Mouse (Mus musculus): ENCODE results near the gene Tmppe. TPM values are rescaled to one million over a fixed set of nuclear protein-coding genes. Genes with fewer than 3 reads are reported as not detected.
"Not testable (repeated sequence)": the region's sequence is repeated elsewhere in the genome, so short reads cannot be mapped to it uniquely, and the experiment has no call there.

The Tmppe gene
- total RNA-seq (2021): 1 to 10 TPM; 5.4 to 6.3 TPM
- long read RNA-seq, experiment 1, partial matches to known transcripts: 2 of 10 reads
- long read RNA-seq, experiment 1, other reads (novel, unspliced or antisense): 5 of 10 reads
- long read RNA-seq, experiment 2, transcript Tmppe-201 (2 exons, 2,921 nt): major isoform, 5 of 16 reads
- long read RNA-seq, experiment 2, partial matches to known transcripts: 2 of 16 reads
- long read RNA-seq, experiment 2, other reads (novel, unspliced or antisense): 9 of 16 reads

DNA sequence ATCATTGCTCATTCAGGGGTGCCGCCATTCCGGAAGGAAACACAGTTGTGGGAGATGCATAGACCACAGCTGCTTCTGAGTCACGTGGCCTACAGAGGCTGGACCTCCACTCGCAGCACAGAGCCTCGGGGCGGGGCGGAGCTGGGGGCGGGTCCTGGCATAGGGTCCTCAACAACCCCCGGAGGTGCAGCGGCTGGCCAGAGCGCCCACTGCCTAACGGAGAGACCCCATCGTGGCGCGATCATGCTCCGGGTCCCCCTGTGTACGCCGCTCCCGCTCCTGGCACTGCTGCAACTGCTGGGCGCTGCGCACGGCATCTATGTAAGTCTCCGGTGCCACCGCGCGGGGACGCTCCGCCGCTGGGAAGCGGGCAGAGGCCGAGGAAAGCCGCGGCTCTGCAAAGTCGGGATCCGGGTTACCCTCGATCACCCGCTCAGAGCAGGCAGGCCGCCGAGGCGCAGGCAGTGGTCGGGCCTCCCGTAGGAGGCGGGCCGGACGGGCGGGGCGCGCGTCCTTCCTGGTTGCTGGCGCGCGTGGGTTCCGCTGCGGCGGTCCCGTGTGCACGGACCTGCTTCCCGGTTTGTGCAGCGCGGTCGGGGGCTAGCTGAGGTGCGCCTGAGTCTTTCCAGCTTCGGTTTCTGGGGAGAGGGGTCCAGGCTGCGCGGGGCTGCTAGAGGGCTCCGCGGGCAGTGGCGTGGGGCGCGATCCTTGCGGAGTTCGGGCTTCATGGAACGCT lies at the start of gene Tmppe, which contains the start of gene Glb1:
Tmppe (plus strand) TSS at position 157 of the 736 bp plus-strand sequence.
Glb1 (plus strand) TSS at position 128 of the 736 bp plus-strand sequence.
- DNase-seq (ENCODE audit: low spot score in 2 of 2): peak; percentile 74 to 75

DNA sequence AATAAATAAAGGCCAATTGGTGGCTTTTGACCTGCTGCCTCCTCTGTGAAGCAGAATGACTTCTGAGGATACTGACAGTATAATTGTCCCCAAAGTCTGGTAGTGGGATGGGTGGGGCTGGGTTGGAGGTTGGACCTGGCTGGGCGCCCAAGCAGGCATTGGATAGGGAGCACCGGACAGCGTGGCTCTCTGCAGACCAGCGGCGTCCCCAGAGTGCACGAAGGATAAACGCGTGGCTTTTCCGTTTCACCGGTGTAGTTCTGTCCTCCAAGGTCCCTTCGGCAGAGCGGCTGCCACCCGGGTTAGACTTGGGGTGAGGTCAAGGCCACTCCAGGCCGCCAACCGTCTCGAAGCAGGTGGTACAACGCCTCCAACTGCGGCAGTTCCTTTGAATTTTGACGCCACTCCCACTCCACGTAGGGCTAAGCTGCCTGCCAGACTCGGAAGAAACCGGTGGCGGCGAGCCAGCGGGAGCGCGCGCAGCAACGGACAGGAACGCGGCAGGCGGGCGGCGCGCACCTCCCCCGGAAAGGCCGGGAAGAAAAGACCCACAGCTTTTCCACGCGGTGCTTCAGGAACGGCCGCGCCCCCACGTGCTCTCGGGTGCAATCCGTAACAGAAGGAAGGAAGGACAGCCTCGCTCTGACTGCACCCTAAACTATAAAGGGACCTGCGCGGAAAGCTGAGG lies 33.0 kb upstream of the Tmppe start:
- DNase-seq (ENCODE audit: low spot score in 2 of 2): peak; percentile 77 to 83

DNA sequence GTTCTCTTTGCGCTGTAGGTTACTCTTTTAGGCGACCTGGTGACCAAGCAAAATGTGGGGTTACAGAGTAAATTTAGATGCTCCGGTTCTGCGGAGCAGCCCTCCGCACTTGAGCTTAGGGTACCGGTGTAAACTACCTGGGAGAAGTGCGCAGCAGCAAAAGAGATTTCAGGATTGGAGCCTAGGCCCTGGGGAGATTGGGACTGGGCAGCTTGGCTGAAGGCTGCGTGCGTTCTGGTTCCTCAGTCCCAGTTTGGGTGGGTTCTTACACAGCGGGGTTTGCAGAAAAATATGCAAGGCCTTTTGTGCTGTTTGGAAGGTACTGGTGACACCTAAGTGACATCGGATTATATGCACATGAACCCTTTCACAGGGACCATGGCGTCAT lies 32.4 kb upstream of the Tmppe start:
- DNase-seq (ENCODE audit: low spot score in 2 of 2): no peak

DNA sequence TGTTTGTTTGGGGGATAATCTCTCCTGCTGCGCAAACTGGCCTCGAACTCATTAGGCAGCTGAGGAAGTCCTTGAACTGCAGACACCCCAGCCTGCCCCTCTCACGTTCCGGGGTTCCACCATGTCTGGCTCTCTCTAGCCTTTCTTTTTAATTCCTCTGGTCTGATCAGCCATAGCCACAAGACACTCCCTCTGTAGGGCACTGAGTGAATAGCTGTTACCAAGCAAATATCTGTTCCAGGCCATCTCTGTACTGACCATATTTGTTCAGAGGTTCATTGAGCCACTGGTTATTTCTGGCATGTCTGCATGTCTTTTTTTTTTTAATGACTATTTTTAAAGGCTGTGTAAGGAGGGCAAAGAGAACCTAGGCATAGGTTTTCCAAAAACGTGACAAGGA lies 31.5 kb upstream of the Tmppe start:
- DNase-seq (ENCODE audit: low spot score in 2 of 2): not testable (repeated sequence)

DNA sequence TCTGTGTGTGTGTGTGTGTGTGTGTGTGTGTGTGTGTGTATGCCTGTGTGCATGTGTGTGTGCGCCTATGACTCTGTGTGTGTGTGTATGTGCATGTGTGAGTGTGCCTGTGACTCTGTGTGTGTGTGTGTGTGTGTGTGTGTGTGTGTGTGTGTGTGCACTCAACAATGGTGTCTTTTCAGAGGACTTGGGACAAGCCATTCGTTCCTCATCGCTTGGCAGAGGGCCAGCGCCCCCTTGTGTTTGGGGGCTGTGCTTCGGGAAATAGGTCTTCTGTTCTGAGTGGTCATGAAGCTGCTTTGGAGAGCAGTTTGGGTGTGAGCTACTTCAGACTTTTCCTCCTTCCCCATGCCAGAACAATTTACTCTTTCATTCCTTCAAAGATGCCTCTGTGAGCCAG lies 29.2 kb upstream of the Tmppe start:
- DNase-seq (ENCODE audit: low spot score in 2 of 2): not testable (repeated sequence)

DNA sequence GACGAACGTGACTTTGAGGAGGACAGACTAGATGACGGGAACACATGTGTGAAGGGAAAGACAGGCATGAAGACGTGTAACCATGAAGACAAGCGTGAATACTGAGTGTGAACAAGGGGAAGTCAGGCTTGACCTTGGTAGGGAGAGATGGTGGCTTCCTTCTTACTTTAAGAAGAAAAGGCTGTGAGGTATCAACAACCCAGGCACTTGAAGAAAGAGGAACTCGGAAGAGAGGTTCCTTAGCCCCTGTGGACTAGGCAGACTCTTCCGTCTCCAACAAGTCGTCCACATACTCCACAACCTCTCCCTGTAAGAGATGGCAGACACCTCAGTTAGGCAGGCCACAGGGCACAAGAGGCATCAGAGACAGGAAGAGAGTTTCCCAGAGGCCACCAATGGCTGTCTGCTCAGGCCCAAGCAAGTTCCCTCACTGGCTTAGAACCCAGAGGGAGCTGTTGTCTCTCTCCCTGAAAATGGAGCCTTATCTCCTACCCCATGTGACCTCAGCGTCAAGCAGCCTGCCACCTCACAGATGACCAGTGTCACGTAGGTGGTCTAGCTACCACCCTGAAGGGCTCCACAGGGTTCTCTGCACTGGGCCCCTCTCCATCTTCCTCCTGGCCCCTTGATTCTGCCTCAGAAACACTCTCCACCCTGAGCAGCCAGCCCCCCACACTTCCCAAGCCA lies 25.5 kb upstream of the Tmppe start:
- no peak for DNase-seq (ENCODE audit: low spot score in 2 of 2)

DNA sequence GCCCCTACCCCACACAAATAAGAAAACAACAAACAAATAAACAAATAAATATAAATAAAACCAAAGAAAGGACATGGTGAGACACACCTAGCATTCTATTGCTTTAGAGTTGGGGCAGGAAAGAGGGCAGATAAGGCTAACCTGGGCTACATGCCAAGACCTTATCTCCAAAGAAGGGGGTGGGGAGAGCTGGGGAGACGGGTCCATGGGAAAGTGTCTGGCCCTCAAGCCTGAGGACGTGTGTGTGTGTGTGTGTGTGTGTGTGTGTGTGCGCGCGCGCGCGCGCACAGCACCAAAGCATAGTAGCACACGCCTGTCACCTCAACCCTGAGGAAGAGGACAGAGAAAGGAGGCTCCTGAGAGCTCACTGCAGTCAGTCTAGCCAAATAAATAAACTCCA lies 23.7 kb upstream of the Tmppe start:
- no peak for DNase-seq (ENCODE audit: low spot score in 2 of 2)

DNA sequence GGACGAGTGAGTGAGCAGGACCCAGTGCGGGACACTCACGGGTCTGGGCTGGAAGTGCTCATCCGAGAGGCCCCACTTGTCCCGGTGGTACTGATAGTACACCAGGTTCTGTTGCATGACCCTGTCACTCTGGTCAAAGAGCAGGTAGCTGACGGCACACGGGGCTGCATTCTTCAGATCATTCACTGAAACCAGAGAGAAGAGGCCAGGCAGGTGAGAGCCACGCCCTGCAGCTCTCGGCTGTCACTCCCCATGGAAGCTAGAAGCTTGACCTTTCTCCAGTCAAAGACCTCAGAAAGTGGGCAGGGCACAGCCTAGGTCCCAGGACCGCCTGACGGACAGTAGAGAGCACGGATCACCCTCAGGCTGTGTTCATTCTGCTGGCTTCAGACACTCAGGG lies 21.0 kb upstream of the Tmppe start:
- no peak for DNase-seq (ENCODE audit: low spot score in 2 of 2)

DNA sequence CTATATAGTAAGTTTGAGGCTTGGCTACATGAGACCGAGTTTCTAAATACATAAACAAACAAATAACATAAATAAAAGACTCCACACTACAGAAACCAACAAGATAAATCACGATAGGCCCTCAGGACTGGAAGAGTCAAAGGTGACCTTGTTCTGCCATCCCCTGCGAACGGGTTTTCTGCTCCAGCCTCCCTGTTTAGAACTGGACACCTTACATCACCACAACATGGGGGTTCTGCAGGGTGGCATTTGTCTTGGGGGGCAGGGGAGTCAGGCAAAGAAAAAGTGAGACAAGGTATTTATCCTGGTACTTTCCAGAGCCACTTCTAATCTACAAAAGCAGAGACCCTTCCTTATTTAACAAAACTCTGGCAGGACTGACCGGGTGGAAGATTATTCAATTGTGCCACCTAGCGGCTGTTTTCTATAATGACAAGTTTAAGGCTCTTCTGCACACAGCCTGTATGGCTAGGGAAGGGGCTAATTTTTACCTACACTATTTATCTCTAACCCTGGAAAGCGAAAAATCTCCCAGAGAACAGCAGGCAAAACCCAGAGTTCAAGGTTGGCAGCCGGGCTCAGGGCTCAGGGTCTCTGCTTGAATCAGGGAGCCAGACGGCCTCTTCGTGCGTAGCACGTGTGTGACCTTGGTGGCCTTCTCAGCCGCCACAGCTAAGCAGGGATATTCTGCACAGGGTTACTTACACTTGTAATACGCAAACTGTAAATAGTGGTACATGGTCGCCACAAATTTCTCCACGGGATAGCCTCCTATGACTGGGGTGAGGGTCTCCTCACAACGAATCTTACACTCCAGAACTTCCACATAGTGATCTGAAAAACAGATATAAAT lies 19.8 kb upstream of the Tmppe start:
- DNase-seq (ENCODE audit: low spot score in 2 of 2): peak in 1 of 2 experiments; percentile 46

DNA sequence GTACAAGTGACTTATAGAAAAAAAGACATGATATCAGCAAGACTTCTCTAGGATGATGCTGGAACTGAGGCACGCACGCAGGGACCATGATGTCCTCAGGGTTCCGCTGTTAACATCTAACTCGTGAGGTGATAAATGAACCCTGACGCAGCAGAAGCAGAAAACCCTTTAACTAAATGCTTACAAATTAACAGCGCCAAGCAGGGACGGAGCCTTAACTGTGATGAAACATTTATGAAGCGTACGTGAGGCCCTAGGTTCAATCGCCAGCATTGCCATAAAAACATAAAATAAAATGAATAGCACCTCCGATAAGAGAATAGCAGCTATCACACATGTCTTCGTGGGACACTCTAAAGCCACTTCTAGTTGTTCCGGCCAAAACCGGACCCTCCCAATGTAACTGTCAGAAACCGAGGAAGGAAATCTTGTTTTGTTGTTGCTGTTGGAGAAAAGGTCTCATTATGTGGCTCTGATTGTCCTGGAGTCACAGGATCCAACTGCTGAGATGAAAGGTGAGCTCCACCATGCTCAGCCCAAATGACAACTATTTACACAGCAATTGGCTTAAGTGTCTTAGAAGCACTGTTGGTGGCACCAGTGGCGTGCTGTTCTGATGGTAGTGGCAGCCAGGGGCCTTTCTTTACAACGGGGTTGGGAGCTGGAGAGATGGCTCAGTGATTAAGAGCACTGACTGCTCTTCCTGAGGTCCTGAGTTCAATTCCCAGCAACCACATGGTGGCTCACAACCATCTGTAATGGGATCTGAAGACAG lies 17.8 kb upstream of the Tmppe start:
- DNase-seq (ENCODE audit: low spot score in 2 of 2): no peak

DNA sequence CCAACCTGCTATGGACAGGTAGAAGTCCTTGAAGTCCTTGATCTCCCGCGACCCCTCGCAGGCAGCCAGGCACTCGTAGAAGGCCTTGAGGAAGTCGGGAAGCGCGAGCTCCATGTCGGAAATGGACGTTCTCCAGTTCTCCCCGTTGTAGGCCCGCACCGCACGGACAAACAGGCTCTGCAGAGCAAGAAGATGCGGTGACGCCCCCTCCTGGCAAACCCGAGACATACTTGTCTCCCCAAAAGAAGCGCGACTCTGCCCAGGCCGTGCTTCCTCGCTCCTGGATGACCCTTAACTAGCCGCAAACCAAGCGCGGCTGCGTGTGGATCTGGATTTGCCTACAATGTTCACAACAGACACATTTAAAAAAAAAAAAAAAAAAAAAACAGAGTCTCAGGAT lies 16.2 kb upstream of the Tmppe start:
- no peak for DNase-seq (ENCODE audit: low spot score in 2 of 2)

DNA sequence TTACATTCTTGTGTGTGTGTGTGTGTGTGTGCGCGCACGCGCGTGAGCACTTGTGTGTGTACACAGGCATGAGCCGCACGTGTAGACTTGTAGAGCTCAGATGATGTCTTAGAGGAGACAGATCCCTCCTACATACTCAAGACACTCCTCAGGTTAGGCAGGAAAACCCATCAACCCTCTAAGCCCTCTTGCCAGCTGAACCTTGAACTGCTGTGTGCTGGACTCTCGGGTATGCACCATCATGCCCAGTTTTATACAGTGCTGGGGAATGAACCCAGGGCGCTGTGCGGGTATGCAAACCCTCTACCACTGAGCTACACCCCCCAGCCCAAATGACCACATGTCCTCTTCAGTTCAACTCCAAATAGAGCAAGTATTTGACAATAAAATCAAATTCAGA lies 15.7 kb upstream of the Tmppe start:
- DNase-seq (ENCODE audit: low spot score in 2 of 2): no peak

DNA sequence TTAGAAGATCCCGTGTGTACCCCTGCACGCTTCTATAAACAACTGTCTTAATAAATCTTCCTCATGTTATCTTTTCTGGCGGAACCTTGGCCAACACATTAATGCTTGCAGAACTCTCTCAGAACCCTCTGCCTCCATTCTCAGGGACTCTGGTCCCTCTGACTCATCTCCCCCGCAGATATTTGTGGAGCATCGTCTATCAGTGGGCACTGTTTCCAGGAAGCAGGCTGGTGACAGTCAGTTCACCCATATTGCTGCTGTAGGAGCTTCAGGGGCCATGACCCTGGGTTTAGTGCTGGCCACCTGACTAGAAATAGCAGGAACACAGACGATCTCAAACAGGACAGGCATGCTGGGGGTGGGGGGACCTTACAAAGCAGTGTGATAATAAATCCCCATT lies 13.8 kb upstream of the Tmppe start:
- peak in 1 of 2 experiments; percentile 14 for DNase-seq (ENCODE audit: low spot score in 2 of 2)

DNA sequence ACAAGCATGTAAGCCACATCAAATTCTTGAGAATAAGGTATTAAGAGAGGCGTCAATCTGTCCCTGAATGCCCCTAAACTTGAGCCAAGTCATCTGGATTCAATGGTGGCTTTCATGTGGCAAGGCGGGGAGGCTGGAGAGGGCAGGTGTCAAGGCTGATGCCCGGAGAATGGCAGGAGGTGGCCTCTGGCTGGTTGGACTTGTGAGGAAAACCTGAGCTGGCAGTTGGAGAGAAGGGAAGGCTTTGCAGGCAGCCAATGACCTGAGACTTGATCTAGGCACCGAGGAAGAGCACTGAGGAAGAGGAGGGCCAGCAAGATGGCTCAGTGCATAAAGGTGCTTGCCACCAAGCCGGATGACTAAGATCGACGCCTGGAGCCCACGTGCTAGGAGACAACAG lies 12.6 kb upstream of the Tmppe start:
- DNase-seq (ENCODE audit: low spot score in 2 of 2): no peak

DNA sequence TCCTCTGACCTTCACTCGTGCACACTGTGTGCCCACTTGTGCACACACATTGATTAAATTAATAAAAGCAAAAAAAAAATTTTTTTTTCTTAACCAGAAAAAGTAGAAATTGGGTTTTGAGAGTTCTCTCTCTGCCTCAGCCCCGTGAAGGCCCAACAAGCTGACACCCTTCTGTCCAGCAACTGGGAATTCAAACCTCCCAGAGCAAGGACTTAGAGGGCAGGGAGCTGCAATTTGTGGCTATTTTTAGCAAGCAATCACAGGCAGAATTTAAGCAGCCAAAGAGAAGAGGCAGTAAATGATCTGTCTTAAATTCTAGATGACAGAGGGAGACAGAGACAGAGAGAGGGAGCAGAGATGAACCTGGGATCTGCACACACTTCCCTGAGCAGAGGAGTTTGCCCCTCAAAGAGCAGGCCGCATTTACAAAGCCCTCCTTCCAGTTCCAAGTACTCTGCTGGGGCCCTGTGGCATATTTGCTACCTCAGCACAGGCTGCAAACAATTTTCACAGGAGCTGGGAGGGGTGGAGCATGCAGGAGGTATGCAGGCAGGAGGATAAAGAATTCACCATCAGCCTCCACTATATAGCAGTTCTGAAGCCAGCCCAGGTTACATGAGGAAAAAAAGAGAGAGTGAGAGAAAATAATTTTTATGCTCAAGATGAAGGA lies 12.1 kb upstream of the Tmppe start:
- DNase-seq (ENCODE audit: low spot score in 2 of 2): no peak

DNA sequence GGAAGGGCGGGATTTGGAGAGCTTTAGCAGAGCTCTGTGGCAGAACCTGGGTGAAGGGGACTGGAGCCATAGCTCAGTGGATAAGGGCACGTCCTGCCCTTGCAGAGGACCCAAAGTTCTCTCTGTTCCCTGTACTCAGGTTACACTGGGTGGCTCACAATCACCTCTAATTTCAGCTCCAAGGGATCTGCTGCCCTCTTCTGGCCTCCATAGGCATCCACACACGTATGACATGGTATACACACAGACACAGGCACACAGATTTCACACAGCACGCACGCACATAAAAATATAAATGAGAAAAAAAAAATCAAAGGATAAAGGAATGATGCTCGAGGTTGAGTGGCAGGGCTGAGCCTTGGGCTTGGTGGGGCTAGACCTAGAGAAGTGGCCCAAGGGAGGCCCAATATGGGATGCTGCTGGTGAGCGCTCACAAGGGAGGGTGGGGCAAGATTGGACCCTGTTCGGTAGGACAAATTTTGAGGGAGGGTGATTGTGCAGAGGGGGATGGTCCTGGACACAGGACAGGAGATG lies 11.5 kb upstream of the Tmppe start:
- DNase-seq (ENCODE audit: low spot score in 2 of 2): no peak

DNA sequence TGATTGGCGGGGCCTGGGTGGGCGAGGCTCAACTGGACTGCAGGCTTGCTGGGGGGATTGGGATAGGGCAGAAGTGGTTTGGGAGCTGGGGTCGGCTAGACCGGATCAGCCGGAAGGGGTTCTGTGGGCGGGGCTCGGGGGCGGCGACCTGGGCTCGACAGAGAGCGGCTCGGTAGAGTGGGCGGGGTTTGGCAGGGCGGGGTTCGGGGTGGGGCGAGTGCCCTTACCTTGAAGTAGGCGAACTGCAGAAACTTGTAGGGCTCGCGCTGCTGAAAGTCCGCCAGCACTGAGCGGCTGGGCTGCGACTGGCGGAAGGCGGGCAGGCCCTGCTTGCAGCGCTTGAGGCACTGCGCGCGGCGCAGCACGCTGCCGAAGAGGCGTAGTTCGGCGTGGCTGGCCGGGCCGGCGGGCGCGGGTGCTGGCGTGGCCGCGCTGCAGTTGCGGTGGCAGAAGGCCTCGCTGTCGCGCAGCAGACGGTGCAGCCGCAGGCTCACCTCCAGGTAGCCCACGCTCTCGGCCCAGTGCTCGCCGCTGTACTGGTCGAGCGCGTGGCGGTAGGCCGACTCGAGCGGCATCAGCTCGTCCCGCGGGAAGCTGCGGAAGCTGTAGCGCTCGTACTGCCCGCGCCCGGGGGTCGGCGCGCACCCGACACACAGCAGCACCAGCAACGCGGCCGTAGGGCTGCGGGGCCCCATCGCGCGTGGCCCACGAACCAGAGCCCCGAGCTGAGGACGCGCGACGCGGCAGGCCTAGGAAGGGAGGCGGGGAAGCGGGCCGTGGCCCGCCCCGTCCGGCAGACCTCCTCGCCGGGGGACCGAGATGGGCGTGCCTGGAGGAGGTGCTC lies 10.8 kb upstream of the Tmppe start, which contains the start of gene Crtap:
Crtap (minus strand) TSS at position 771 of the 844 bp plus-strand sequence.
- peak; percentile 70 to 73 for DNase-seq (ENCODE audit: low spot score in 2 of 2)

DNA sequence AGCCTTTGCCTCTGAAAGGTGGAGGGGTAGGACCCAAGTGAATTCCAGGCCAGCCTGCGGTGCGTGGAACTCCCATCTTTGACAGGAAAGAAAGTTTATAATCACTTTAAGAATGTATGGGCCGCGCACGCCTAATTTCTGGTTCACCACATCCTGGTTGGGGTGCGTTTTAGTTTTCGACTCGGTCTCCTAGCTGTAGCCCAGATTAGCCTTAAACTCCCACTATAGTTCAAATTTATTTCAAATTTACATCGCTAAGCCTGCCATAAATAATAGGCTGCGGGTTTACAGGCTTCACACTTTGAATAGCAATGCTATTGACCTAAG lies 10.2 kb upstream of the Tmppe start:
- no peak for DNase-seq (ENCODE audit: low spot score in 2 of 2)
